In genomic region chr17:84672376-84673369, GRCm38 (mm10) we compare ENCODE assay signal across 19 mouse cellular contexts. TPM values are rescaled to one million over a fixed set of nuclear protein-coding genes. Genes with fewer than 3 reads are reported as not detected.
A peak's percentile ranks its signal among the peaks of the same experiment; 100 is the strongest.
DNase-seq lines count a peak whose midpoint lies in the region; ATAC-seq and TF ChIP-seq lines count a peak whose summit lies in the region.
"Had no signal": no experiment of that assay in that cellular context is flagged by ENCODE, and none has a peak within 500 bp of the region (broad histone marks: within the 10 kb centered on the region; RNA-seq: fewer than 3 reads in every experiment).

No protein-coding gene starts in this region.

- peaks cover 4% of the 10 kb centered on the region; the same call in 1 of the 2 replicates for H3K4me1 ChIP-seq in lung, adult 2 months (ENCODE audit: control insufficient read depth, insufficient read depth, low read length)
- H3K4me1 ChIP-seq in lung, postnatal 0 days (ENCODE audit: insufficient read depth, low read depth, low read length): peaks cover 4% of the 10 kb centered on the region; the same call in 1 of the 2 replicates
- H3K4me1 ChIP-seq in stomach, embryonic 16.5 days (ENCODE audit: control insufficient read depth, insufficient read depth, low read length): peaks cover 8% of the 10 kb centered on the region

- no peaks in the 10 kb centered on the region for H3K9me3 ChIP-seq in lung, postnatal 0 days (ENCODE audit: low read length)
- H3K9me3 ChIP-seq in stomach, embryonic 16.5 days (replicated peaks; ENCODE audit: control insufficient read depth, low read length): no peaks in the 10 kb centered on the region
- H3K9me3 ChIP-seq: embryonic facial prominence, embryonic 15.5 days; heart, embryonic 15.5 days; hindbrain, embryonic 15.5 days; limb, embryonic 12.5 days had no signal

- no peak for TF ChIP-seq CTCF in lung, adult 2 months (IDR thresholded peaks at IDR 0.05; ENCODE audit: insufficient read depth, low read length)
- TF ChIP-seq CTCF in lung, postnatal 0 days (IDR thresholded peaks at IDR 0.05): no peak

- TF ChIP-seq EP300 in lung, postnatal 0 days (IDR thresholded peaks at IDR 0.05): no peak

- no peak overlapping the region for H3K9ac ChIP-seq in lung, postnatal 0 days (replicated peaks; ENCODE audit: low read depth)
- no peak overlapping the region for H3K9ac ChIP-seq in stomach, embryonic 16.5 days (ENCODE audit: low read length)
- H3K9ac ChIP-seq: embryonic facial prominence, embryonic 15.5 days; heart, embryonic 15.5 days; hindbrain, embryonic 15.5 days; limb, embryonic 12.5 days had no signal

- H3K27me3 ChIP-seq in lung, postnatal 0 days (replicated peaks; ENCODE audit: insufficient read depth, low read length): no peaks in the 10 kb centered on the region
- no peaks in the 10 kb centered on the region for H3K27me3 ChIP-seq in stomach, embryonic 16.5 days (ENCODE audit: control insufficient read depth, insufficient read depth, low read length)

- no peak overlapping the region for H3K4me2 ChIP-seq in lung, postnatal 0 days (replicated peaks; ENCODE audit: low read depth, low read length)
- H3K4me2 ChIP-seq in stomach, embryonic 16.5 days (ENCODE audit: low read depth, low read length): no peak overlapping the region
- H3K4me2 ChIP-seq: embryonic facial prominence, embryonic 15.5 days; heart, embryonic 15.5 days; hindbrain, embryonic 15.5 days; limb, embryonic 12.5 days had no signal

- TF ChIP-seq POLR2A in lung, adult 2 months (IDR thresholded peaks at IDR 0.05; ENCODE audit: borderline replicate concordance, extremely low read depth, low read depth, low read length): no peak

- ATAC-seq in lung, postnatal 0 days: peak; percentile 89
- ATAC-seq in stomach, embryonic 16.5 days (ENCODE audit: insufficient read depth, low FRiP score): peak; percentile 90
- ATAC-seq: forebrain, embryonic 14.5 days had no signal

- H3K36me3 ChIP-seq in lung, postnatal 0 days (ENCODE audit: insufficient read depth, low read length): no peaks in the 10 kb centered on the region
- no peaks in the 10 kb centered on the region for H3K36me3 ChIP-seq in stomach, embryonic 16.5 days (ENCODE audit: control insufficient read depth, insufficient read depth, low read length)
- H3K36me3 ChIP-seq: embryonic facial prominence, embryonic 15.5 days; heart, embryonic 15.5 days; hindbrain, embryonic 15.5 days; limb, embryonic 12.5 days had no signal

- 52% methylated on average over 16 of the region's 16 CpGs for WGBS in lung, adult 2 months
- 41% methylated on average over 16 of the region's 16 CpGs for WGBS in lung, postnatal 0 days
- 53% methylated on average over 16 of the region's 16 CpGs for WGBS in stomach, embryonic 16.5 days

- peak; percentile 18 to 47 for DNase-seq in lung, adult 18-20 months
- no peak for DNase-seq in lung, adult 2 months
- peak; percentile 84 for DNase-seq in kidney, adult 9 months
- DNase-seq in lung, postnatal 0 days (ENCODE audit: low spot score): peak; percentile 86
- DNase-seq in spleen, postnatal 10 days (ENCODE audit: low spot score in 2 of 2): no peak
- DNase-seq in cerebellum, adult 11 months: no peak
- DNase-seq in spleen, postnatal 4 days (ENCODE audit: low spot score in 2 of 2): no peak
- DNase-seq: adrenal gland, postnatal 36 days; gastrocnemius, postnatal 25 days; layer of hippocampus, postnatal 36 days; thymus, adult 18-20 months had no signal

- H3K4me3 ChIP-seq in lung, adult 2 months (replicated peaks; ENCODE audit: extremely low read depth, low read depth, low read length): no peak overlapping the region
- no peak overlapping the region for H3K4me3 ChIP-seq in lung, postnatal 0 days (ENCODE audit: low read depth, low read length)
- no peak overlapping the region for H3K4me3 ChIP-seq in stomach, embryonic 16.5 days (replicated peaks; ENCODE audit: low read length)
- H3K4me3 ChIP-seq: embryonic facial prominence, embryonic 15.5 days; heart, embryonic 15.5 days; hindbrain, embryonic 15.5 days; limb, embryonic 12.5 days; myocyte had no signal

- no peak overlapping the region for H3K27ac ChIP-seq in lung, postnatal 0 days (ENCODE audit: low read length)
- peak overlapping the region; percentile 49 for H3K27ac ChIP-seq in stomach, embryonic 16.5 days (ENCODE audit: low read length)
- H3K27ac ChIP-seq: embryonic facial prominence, embryonic 15.5 days; heart, embryonic 15.5 days; hindbrain, embryonic 15.5 days; limb, embryonic 12.5 days had no signal

RNA-seq across cellular contexts. Expression of gene Abcg8, which starts 3.4 kb away (rescaled TPM):
- 0.06 and 0.19 TPM in 2 replicates for polyA plus RNA-seq in lung, adult 2 months (2012; rRNA removed)
- not detected in 2 replicates for polyA plus RNA-seq in lung, postnatal 0 days (2015; fragmentation: Nextera tagmentation; extraction: Ambion mirVana)
- 0.09 and 0.10 TPM in 2 replicates for polyA plus RNA-seq in stomach, embryonic 16.5 days (2015; fragmentation: Nextera tagmentation; extraction: Ambion mirVana)
- polyA plus RNA-seq: C2C12; heart, embryonic 15.5 days had no signal

RNA-seq across cellular contexts. Expression of gene Abcg5, which starts 10.1 kb away (rescaled TPM):
- polyA plus RNA-seq in lung, adult 2 months (2012; rRNA removed): 0.33 and 0.45 TPM in 2 replicates
- 0.40 and 0.61 TPM in 2 replicates for polyA plus RNA-seq in lung, postnatal 0 days (2015; fragmentation: Nextera tagmentation; extraction: Ambion mirVana)
- 1.3 and 1.4 TPM in 2 replicates for polyA plus RNA-seq in stomach, embryonic 16.5 days (2015; fragmentation: Nextera tagmentation; extraction: Ambion mirVana)
- polyA plus RNA-seq: C2C12; heart, embryonic 15.5 days; myocyte had no signal

RNA-seq across cellular contexts. Expression of gene Dync2li1, which starts 46.4 kb away (rescaled TPM):
- 5.5 and 11.4 TPM in 2 replicates for polyA plus RNA-seq in lung, adult 2 months (2012; rRNA removed)
- 29.0 and 33.8 TPM in 2 replicates for polyA plus RNA-seq in lung, postnatal 0 days (2015; fragmentation: Nextera tagmentation; extraction: Ambion mirVana)
- 27.8 and 32.9 TPM in 2 replicates for polyA plus RNA-seq in stomach, embryonic 16.5 days (2015; fragmentation: Nextera tagmentation; extraction: Ambion mirVana)

Comparison
In these comparisons a context has a peak if more than half of its experiments do, and no peak if none do; other contexts are left out.
1. DNase-seq: peak in lung, adult 18-20 months (2 of 2), kidney, adult 9 months (single experiment) and lung, postnatal 0 days (single experiment); none in lung, adult 2 months (single experiment), spleen, postnatal 10 days (0 of 2), cerebellum, adult 11 months (single experiment) and spleen, postnatal 4 days (0 of 2).